Mouse (Mus musculus) adipose tissue, adult 10 weeks (tissue): ENCODE measurements around the gene Foxl1. TPM values are rescaled to one million over a fixed set of nuclear protein-coding genes. Genes with fewer than 3 reads are reported as not detected.

Source experiments
- polyA plus RNA-seq: library from polyadenylated mRNA; stranded (reverse); fragments of 350-450 nt; fragmentation: Illumina TruSeq; extraction: RNeasy Lipid Tissue Mini Kit (QIAGEN cat#74804); gene quantifications from one replicate; pipeline ENCODE4 v1.2.3, GENCODE M21; 2014; ENCODE audit warnings: low read depth, low replicate concordance

Foxl1 gene
- not detected for polyA plus RNA-seq

GRCm38 (mm10) chr8:121127756-121128375, at the start of gene Foxl1:
Gene Foxl1, plus strand, starts transcription at chr8:121127940.

DNA sequence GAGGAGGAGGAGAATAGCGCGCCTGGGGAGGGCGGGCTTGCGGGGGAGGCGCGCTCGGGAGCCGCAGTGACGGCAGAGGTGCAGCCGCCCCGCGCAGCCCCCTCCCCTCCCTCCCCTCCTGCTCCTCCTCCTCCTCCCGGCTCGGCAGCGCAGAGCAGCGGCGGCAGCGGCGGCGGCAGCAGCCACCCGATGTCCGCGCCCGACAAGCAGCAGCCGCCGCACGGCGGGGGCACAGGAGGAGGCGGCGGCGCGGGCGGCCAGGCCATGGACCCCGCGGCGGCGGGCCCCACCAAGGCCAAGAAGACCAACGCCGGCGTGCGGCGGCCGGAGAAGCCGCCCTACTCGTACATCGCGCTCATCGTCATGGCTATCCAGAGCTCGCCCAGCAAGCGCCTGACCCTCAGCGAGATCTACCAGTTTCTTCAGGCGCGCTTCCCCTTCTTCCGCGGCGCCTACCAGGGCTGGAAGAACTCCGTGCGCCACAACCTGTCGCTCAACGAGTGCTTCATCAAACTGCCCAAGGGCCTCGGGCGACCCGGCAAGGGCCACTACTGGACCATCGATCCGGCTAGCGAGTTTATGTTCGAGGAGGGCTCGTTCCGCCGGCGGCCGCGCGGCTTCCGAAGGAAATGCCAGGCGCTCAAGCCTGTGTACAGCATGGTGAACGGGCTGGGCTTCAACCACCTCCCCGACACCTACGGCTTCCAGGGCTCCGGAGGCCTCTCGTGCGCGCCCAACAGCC, 43.4 kb upstream of the Foxl1 start, which contains the start of gene Foxf1:
Gene Foxf1, plus strand, starts transcription at position 177 of the 742 bp plus-strand sequence.

DNA sequence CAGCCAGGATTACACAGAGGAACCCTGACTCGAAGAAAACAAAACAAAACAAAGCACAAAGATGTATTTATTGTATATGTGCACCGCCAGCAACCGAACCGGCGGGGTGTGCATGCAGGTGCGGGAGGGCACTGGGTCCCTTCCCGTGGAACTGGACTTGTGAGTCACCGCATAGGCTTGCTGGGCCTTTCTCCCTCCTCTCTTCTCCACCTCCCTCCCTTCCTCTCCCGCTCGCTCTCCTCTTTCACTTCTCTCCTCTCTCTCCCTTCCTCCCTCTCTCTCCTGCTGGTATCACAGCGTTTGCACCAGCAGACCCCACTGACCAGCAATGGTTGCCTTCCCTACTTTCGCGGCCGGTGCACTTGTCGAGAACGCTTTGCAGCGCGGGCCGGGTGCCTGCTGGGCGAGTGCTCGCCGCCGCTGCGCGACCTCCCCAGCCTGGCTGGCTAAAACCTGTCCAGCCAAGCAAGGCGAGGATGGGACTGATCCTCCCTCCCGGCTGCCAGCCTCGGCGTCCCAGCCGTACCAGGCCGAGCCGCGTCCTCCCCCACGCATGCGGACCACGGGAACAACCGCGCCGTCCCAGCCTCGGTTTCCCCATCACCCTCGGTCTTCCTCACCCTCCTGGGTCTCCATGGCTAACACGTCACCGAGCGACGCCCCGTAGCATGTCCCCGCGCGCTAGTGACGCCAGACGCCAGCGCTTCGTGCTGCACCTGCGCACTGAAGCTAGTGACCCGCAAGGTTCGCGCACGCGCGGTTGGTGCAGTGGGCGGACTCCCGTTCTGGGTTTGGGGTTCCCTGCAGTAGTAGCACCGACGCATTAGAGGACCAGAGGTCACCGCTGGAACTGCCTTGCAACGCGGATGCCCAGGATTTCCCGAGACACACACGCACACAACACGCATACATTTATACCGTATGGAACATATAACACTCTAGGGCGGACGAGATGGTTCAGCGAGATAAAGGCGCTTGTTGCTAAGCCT, 19.8 kb upstream of the Foxl1 start, which contains the start of gene Mthfsd:
Gene Mthfsd, minus strand, starts transcription at position 725 of the 989 bp plus-strand sequence.

GRCm38 (mm10) chr8:121115948-121116347, 11.8 kb upstream of the Foxl1 start, which contains the start of gene Foxc2:
Gene Foxc2, plus strand, starts transcription at chr8:121116171.

Other genes with a start within 250 kb of the Foxl1 start
- gene Foxf1, start 43.6 kb upstream of the Foxl1 start, polyA plus RNA-seq: 1.2 TPM
- 32.3 TPM for gene Mthfsd, start 19.5 kb upstream of the Foxl1 start, polyA plus RNA-seq
- gene Foxc2, start 11.8 kb upstream of the Foxl1 start, polyA plus RNA-seq: 0.88 TPM